Mouse (Mus musculus): ENCODE measurements around the gene Nfkb1. TPM values are rescaled to one million over a fixed set of nuclear protein-coding genes. Genes with fewer than 3 reads are reported as not detected.
A peak's percentile ranks its signal among the peaks of the same experiment; 100 is the strongest.

Nfkb1 gene
- polyA plus RNA-seq, 1 experiment from 2014 or later, result 6.8 TPM

DNA sequence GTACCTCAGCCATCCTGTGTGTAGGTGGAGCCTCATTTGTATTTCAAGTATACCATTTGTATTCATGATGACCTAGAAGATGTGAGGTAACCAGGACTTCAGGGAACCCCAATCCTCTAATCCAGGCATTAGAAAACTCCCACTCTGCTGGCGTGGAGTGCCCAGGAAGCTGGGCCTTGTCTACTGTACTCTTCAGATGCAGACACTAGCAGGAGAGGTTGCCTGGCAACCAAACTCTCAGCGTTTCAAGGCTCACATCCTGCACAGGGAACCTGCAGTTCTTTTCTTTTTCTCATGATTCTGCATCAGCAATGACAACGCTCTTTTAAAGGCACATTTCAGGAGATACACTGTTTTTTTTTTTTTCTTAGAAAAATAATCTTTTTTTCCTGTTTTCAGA, 81.1 kb downstream of the Nfkb1 start:
- peaks cover 13% of the 10 kb centered on the region for H3K36me3 ChIP-seq (ENCODE audit: control insufficient read depth, insufficient read depth, low read length)
- no peak overlapping the region for H3K4me2 ChIP-seq (ENCODE audit: low read length)
- no peaks in the 10 kb centered on the region for H3K27me3 ChIP-seq (ENCODE audit: control insufficient read depth, insufficient read depth, low read depth, low read length)
- peak; percentile 95 for ATAC-seq
- peaks cover 10% of the 10 kb centered on the region for H3K4me1 ChIP-seq (ENCODE audit: control insufficient read depth, insufficient read depth, low read length)
- 14% methylated on average over 3 of the region's 3 CpGs for WGBS
- peak overlapping the region; percentile 85 for H3K27ac ChIP-seq (ENCODE audit: low read length)
- H3K9ac ChIP-seq (ENCODE audit: low read depth, low read length), result no peak overlapping the region
- H3K4me3 ChIP-seq (ENCODE audit: low read depth, low read length), result no peak overlapping the region
- no peaks in the 10 kb centered on the region for H3K9me3 ChIP-seq (replicated peaks; ENCODE audit: control insufficient read depth, low read length, poor library complexity, severe bottlenecking)

DNA sequence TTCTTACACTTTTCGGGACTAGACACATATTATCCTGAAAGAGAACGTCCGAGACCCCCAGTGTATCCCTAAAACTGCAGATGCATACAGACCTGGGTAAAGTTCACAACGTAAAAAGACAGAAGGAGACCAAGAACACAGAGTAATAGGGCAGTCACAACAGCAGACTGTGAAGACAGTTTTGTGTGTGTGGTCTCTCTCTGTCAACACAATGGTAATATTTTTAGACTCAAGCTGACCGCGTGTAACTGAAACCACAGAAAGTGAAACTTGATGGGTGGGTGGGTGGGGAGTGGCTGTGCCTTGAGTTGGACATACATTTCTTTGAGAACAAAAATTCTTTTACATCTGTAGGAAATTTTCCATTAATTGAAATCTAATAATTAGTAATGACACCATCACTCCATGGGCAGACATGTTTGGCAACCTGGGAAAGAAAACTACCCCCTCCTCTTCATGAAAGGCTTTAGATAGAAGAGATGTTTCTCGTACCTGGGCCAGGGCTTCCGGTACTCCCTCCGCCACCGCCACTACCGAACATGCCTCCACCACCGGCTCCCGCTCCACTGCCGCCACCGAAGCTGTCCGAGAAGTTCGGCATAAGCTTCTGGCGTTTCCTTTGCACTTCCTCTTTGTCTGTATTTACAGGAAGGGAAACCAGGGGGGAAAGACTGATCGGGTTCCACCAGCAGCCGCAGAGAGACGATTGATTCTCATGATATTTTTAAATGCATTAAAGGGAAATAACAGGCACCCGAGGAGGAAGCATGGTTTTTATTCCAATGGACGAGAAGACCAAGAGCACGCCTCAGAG, 83.5 kb downstream of the Nfkb1 start:
- Histone ChIP-seq H3K4me1 (ENCODE audit: control insufficient read depth, insufficient read depth, low read length) (peaks cover 10% of the 10 kb centered on the region), H3K4me3 (ENCODE audit: low read depth, low read length) (no peak overlapping the region), H3K27ac (ENCODE audit: low read length) (no peak overlapping the region), H3K27me3 (ENCODE audit: control insufficient read depth, insufficient read depth, low read depth, low read length) (no peaks in the 10 kb centered on the region), H3K4me2 (ENCODE audit: low read length) (no peak overlapping the region), H3K9ac (ENCODE audit: low read depth, low read length) (no peak overlapping the region), H3K9me3 (replicated peaks; ENCODE audit: control insufficient read depth, low read length, poor library complexity, severe bottlenecking) (no peaks in the 10 kb centered on the region), H3K36me3 (ENCODE audit: control insufficient read depth, insufficient read depth, low read length) (peaks cover 2% of the 10 kb centered on the region)
- ATAC-seq, result no peak
- WGBS, result 94% methylated on average over 24 of the region's 24 CpGs

DNA sequence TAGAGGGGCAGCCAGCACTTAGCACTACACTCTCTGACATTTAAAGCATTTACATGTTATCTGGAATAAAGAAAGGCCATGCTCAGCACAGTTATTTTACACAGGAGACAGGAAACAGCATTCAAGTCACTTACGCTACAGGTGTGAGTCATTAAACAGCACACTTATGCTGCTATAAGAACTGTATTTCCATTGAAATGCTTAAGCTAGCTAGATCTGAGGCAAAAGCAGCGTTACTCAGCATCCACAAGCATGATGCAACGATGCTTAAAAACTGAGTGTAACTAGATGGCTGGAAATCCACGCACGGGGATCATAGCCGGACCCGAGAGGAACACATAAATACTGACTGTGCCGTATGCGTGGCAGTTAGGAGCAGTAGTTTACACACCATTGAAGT, 84.3 kb downstream of the Nfkb1 start:
- 92% methylated on average over 9 of the region's 9 CpGs for WGBS
- peaks cover 10% of the 10 kb centered on the region for H3K4me1 ChIP-seq (ENCODE audit: control insufficient read depth, insufficient read depth, low read length)
- H3K9me3 ChIP-seq (replicated peaks; ENCODE audit: control insufficient read depth, low read length, poor library complexity, severe bottlenecking), result no peaks in the 10 kb centered on the region
- no peak overlapping the region for H3K4me2 ChIP-seq (ENCODE audit: low read length)
- H3K27ac ChIP-seq (ENCODE audit: low read length), result no peak overlapping the region
- peaks cover 2% of the 10 kb centered on the region for H3K36me3 ChIP-seq (ENCODE audit: control insufficient read depth, insufficient read depth, low read length)
- no peak for ATAC-seq
- no peak overlapping the region for H3K9ac ChIP-seq (ENCODE audit: low read depth, low read length)
- no peaks in the 10 kb centered on the region for H3K27me3 ChIP-seq (ENCODE audit: control insufficient read depth, insufficient read depth, low read depth, low read length)
- H3K4me3 ChIP-seq (ENCODE audit: low read depth, low read length), result no peak overlapping the region

- H3K9me3 ChIP-seq (replicated peaks; ENCODE audit: control insufficient read depth, low read length, poor library complexity, severe bottlenecking), result no peaks in the 10 kb centered on the region
- H3K4me3 ChIP-seq (ENCODE audit: low read depth, low read length), result no peak overlapping the region
- H3K9ac ChIP-seq (ENCODE audit: low read depth, low read length), result no peak overlapping the region
- H3K4me2 ChIP-seq (ENCODE audit: low read length), result no peak overlapping the region
- WGBS, result 90% methylated on average over 8 of the region's 8 CpGs
- ATAC-seq, result no peak
- no peaks in the 10 kb centered on the region for H3K27me3 ChIP-seq (ENCODE audit: control insufficient read depth, insufficient read depth, low read depth, low read length)
- peaks cover 10% of the 10 kb centered on the region for H3K4me1 ChIP-seq (ENCODE audit: control insufficient read depth, insufficient read depth, low read length)
- H3K36me3 ChIP-seq (ENCODE audit: control insufficient read depth, insufficient read depth, low read length), result peaks cover 2% of the 10 kb centered on the region
- no peak overlapping the region for H3K27ac ChIP-seq (ENCODE audit: low read length)
These were observed 84.8 kb downstream of the Nfkb1 start for GRCm38 (mm10) chr3:135606592-135606991.

- Histone ChIP-seq H3K4me2 (ENCODE audit: low read length) (no peak overlapping the region), H3K27me3 (ENCODE audit: control insufficient read depth, insufficient read depth, low read depth, low read length) (no peaks in the 10 kb centered on the region), H3K4me3 (ENCODE audit: low read depth, low read length) (no peak overlapping the region), H3K27ac (ENCODE audit: low read length) (no peak overlapping the region), H3K9ac (ENCODE audit: low read depth, low read length) (no peak overlapping the region), H3K9me3 (replicated peaks; ENCODE audit: control insufficient read depth, low read length, poor library complexity, severe bottlenecking) (no peaks in the 10 kb centered on the region), H3K4me1 (ENCODE audit: control insufficient read depth, insufficient read depth, low read length) (peaks cover 7% of the 10 kb centered on the region), H3K36me3 (ENCODE audit: control insufficient read depth, insufficient read depth, low read length) (peaks cover 5% of the 10 kb centered on the region)
- 74% methylated on average over 4 of the region's 4 CpGs for WGBS
- no peak for ATAC-seq
These were observed 85.9 kb downstream of the Nfkb1 start for GRCm38 (mm10) chr3:135605474-135605873.

- ATAC-seq, result no peak
- H3K36me3 ChIP-seq (ENCODE audit: control insufficient read depth, insufficient read depth, low read length), result peaks cover 5% of the 10 kb centered on the region
- WGBS, result 92% methylated on average over 10 of the region's 10 CpGs
These were observed 86.5 kb downstream of the Nfkb1 start for GRCm38 (mm10) chr3:135604626-135605417.

DNA sequence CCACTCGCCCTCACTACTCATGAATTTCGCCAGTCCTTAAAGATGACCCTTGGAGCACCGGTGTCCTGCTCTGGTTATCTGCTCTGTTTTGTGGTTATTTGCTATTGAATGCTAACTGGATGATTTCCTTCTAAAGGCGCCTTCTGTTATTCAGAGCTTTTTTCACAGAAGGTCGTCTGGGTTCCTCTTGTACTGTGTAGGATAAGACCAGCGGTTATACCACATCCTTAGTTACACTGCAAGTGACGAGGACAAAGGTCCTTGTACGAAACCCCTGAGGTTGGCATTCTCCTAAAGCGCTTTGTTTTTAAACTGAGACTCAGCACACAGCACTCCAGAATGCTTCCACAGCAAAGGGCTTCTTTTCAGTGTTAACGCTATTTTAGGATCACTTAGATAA, 88.6 kb downstream of the Nfkb1 start:
- peaks cover 5% of the 10 kb centered on the region for H3K36me3 ChIP-seq (ENCODE audit: control insufficient read depth, insufficient read depth, low read length)
- no peak overlapping the region for H3K9ac ChIP-seq (ENCODE audit: low read depth, low read length)
- no peaks in the 10 kb centered on the region for H3K9me3 ChIP-seq (replicated peaks; ENCODE audit: control insufficient read depth, low read length, poor library complexity, severe bottlenecking)
- H3K27me3 ChIP-seq (ENCODE audit: control insufficient read depth, insufficient read depth, low read depth, low read length), result no peaks in the 10 kb centered on the region
- no peak overlapping the region for H3K27ac ChIP-seq (ENCODE audit: low read length)
- no peak overlapping the region for H3K4me3 ChIP-seq (ENCODE audit: low read depth, low read length)
- no peak overlapping the region for H3K4me2 ChIP-seq (ENCODE audit: low read length)
- WGBS, result 79% methylated on average over 10 of the region's 10 CpGs
- ATAC-seq, result no peak
- no peaks in the 10 kb centered on the region for H3K4me1 ChIP-seq (ENCODE audit: control insufficient read depth, insufficient read depth, low read length)

More at GRCm38 (mm10) chr3:135604626-135605417, 86.5 kb downstream of the Nfkb1 start:
- Histone ChIP-seq H3K9ac (ENCODE audit: low read depth, low read length) (no peak overlapping the region), H3K4me3 (ENCODE audit: low read depth, low read length) (no peak overlapping the region), H3K4me1 (ENCODE audit: control insufficient read depth, insufficient read depth, low read length) (peaks cover 3% of the 10 kb centered on the region), H3K27me3 (ENCODE audit: control insufficient read depth, insufficient read depth, low read depth, low read length) (no peaks in the 10 kb centered on the region), H3K4me2 (ENCODE audit: low read length) (no peak overlapping the region), H3K9me3 (replicated peaks; ENCODE audit: control insufficient read depth, low read length, poor library complexity, severe bottlenecking) (no peaks in the 10 kb centered on the region), H3K27ac (ENCODE audit: low read length) (no peak overlapping the region)

DNA sequence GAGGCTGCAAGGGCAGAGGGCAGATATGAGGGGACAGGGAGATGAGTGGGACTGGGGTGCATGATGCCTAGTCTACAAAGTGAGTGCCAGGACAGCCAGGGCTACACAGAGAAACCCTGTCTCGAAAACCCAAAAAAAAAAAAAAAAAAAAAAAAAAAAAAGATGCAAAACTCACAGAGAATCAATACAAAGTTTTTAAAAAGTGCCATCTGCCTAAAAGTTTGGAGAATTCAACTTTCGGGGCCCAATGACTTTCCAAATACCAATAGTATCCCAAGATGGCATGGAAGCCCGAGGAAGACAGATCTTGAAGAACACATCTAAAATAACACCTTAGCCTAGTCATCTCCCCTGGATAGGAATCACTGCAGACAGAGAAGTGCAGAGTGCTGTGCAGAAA, 93.0 kb downstream of the Nfkb1 start:
- H3K9ac ChIP-seq (ENCODE audit: low read depth, low read length), result no peak overlapping the region
- 76% methylated on average over 3 of the region's 3 CpGs for WGBS
- no peak overlapping the region for H3K4me3 ChIP-seq (ENCODE audit: low read depth, low read length)
- H3K9me3 ChIP-seq (replicated peaks; ENCODE audit: control insufficient read depth, low read length, poor library complexity, severe bottlenecking), result no peaks in the 10 kb centered on the region
- peaks cover 11% of the 10 kb centered on the region for H3K36me3 ChIP-seq (ENCODE audit: control insufficient read depth, insufficient read depth, low read length)
- H3K27ac ChIP-seq (ENCODE audit: low read length), result no peak overlapping the region
- ATAC-seq, result no peak
- H3K4me2 ChIP-seq (ENCODE audit: low read length), result no peak overlapping the region
- H3K4me1 ChIP-seq (ENCODE audit: control insufficient read depth, insufficient read depth, low read length), result no peaks in the 10 kb centered on the region
- no peaks in the 10 kb centered on the region for H3K27me3 ChIP-seq (ENCODE audit: control insufficient read depth, insufficient read depth, low read depth, low read length)

DNA sequence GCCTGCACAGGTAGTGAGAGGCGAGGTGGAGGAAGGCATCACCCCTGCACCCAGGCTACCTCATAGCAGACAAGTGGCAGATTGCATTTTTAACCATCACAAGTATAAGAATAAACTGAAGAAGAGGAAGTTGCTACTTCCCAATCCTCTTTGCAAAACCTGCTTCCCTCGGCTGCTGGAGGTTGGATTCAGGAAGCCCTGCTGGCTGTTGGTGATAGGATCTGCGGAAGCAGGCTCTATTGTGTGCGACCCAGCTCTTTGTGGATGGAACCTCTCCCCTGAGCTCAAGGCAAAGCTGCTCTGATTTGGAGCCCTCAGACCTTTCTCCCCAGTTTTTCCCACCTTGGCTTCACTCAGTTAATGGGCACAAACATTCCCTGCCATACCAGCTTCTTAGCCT, 94.3 kb downstream of the Nfkb1 start:
- Histone ChIP-seq H3K4me3 (ENCODE audit: low read depth, low read length) (no peak overlapping the region), H3K27me3 (ENCODE audit: control insufficient read depth, insufficient read depth, low read depth, low read length) (no peaks in the 10 kb centered on the region), H3K36me3 (ENCODE audit: control insufficient read depth, insufficient read depth, low read length) (peaks cover 15% of the 10 kb centered on the region), H3K4me1 (ENCODE audit: control insufficient read depth, insufficient read depth, low read length) (peaks cover under 1% of the 10 kb centered on the region; the same call in 1 of the 2 replicates), H3K27ac (ENCODE audit: low read length) (no peak overlapping the region), H3K4me2 (ENCODE audit: low read length) (no peak overlapping the region), H3K9me3 (replicated peaks; ENCODE audit: control insufficient read depth, low read length, poor library complexity, severe bottlenecking) (no peaks in the 10 kb centered on the region), H3K9ac (ENCODE audit: low read depth, low read length) (no peak overlapping the region)
- 51% methylated on average over 4 of the region's 4 CpGs for WGBS
- no peak for ATAC-seq

All from midbrain, embryonic 16.5 days (tissue).